Mouse (Mus musculus) NIH3T3 (cell line): ENCODE measurements around the gene Gm17651.

Experiments
- DNase-seq: peaks from one replicate; pipeline ENCODE4 v3.0.0-alpha.2; 2012; ENCODE audit warnings: low read depth

Gene Gm17651

GRCm38 (mm10) chr3:97629941-97630340 lies 44.6 kb downstream of the Gm17651 start:
- DNase-seq, result no peak

GRCm38 (mm10) chr3:97628391-97629001 lies 46.0 kb downstream of the Gm17651 start, which contains the start of gene Fmo5:
Gene Fmo5, plus strand, starts transcription at chr3:97628804.
- DNase-seq, result no peak

GRCm38 (mm10) chr3:97627893-97628292 lies 46.6 kb downstream of the Gm17651 start:
- no peak for DNase-seq

- DNase-seq, result no peak
These were observed 49.9 kb downstream of the Gm17651 start for GRCm38 (mm10) chr3:97624611-97625010.
